Mouse (Mus musculus) lung, postnatal 0 days (tissue): ENCODE data around the gene Mtg2.

Experiments
- CTCF ChIP-seq: IDR thresholded peaks from 2 replicates; pipeline ENCODE4 v1.5.1; 2016; ENCODE audit warnings: antibody characterized with exemption, mild to moderate bottlenecking
- EP300 ChIP-seq: IDR thresholded peaks from 2 replicates; pipeline ENCODE4 v1.6.1; 2016; ENCODE audit warnings: antibody characterized with exemption, mild to moderate bottlenecking, control low read depth

GRCm38 (mm10) chr2:180031270-180031669 lies 39.1 kb upstream of the Mtg2 start:
- TF ChIP-seq CTCF (no peak), EP300 (no peak)
